Mouse (Mus musculus): Measurements from ENCODE around the gene Irs3. TPM values are rescaled to one million over a fixed set of nuclear protein-coding genes. Genes with fewer than 3 reads are reported as not detected.
A peak's percentile ranks its signal among the peaks of the same experiment; 100 is the strongest.

Irs3 gene
- polyA plus RNA-seq, 1 experiment from 2014 or later, result 0.15 TPM

- WGBS (ENCODE audit: insufficient replicate concordance), result 53% methylated on average over 23 of the region's 23 CpGs
- H3K4me3 ChIP-seq (ENCODE audit: low read depth, low read length), result no peak overlapping the region
- ATAC-seq (ENCODE audit: low read depth), result no peak
- H3K9ac ChIP-seq (ENCODE audit: low read depth, low read length), result no peak overlapping the region
- H3K4me2 ChIP-seq (ENCODE audit: low read depth, low read length), result no peak overlapping the region
- no peak overlapping the region for H3K27ac ChIP-seq (ENCODE audit: low read length)
- H3K36me3 ChIP-seq (ENCODE audit: control insufficient read depth, insufficient read depth), result no peaks in the 10 kb centered on the region
- H3K27me3 ChIP-seq (ENCODE audit: control insufficient read depth, insufficient read depth, low read depth, low read length), result no peaks in the 10 kb centered on the region
- H3K9me3 ChIP-seq (replicated peaks; ENCODE audit: control insufficient read depth, low read length), result no peaks in the 10 kb centered on the region
- H3K4me1 ChIP-seq (ENCODE audit: control insufficient read depth, low read depth, low read length), result peaks cover 28% of the 10 kb centered on the region
Measured at GRCm38 (mm10) chr5:137608654-137609190, 36.8 kb downstream of the Irs3 start.

GRCm38 (mm10) chr5:137607860-137608653 lies 37.5 kb downstream of the Irs3 start:
- Histone ChIP-seq H3K4me1 (ENCODE audit: control insufficient read depth, low read depth, low read length) (peaks cover 30% of the 10 kb centered on the region), H3K4me3 (ENCODE audit: low read depth, low read length) (no peak overlapping the region), H3K9me3 (replicated peaks; ENCODE audit: control insufficient read depth, low read length) (no peaks in the 10 kb centered on the region), H3K27me3 (ENCODE audit: control insufficient read depth, insufficient read depth, low read depth, low read length) (no peaks in the 10 kb centered on the region), H3K9ac (ENCODE audit: low read depth, low read length) (no peak overlapping the region), H3K4me2 (ENCODE audit: low read depth, low read length) (no peak overlapping the region), H3K27ac (ENCODE audit: low read length) (no peak overlapping the region), H3K36me3 (ENCODE audit: control insufficient read depth, insufficient read depth) (no peaks in the 10 kb centered on the region)
- ATAC-seq (ENCODE audit: low read depth), result no peak
- 46% methylated on average over 26 of the region's 26 CpGs for WGBS (ENCODE audit: insufficient replicate concordance)

GRCm38 (mm10) chr5:137601365-137601729 lies 44.2 kb downstream of the Irs3 start:
- Histone ChIP-seq H3K4me1 (ENCODE audit: control insufficient read depth, low read depth, low read length) (peaks cover 45% of the 10 kb centered on the region), H3K9me3 (replicated peaks; ENCODE audit: control insufficient read depth, low read length) (no peaks in the 10 kb centered on the region), H3K4me3 (ENCODE audit: low read depth, low read length) (peak overlapping the region; percentile 81), H3K4me2 (ENCODE audit: low read depth, low read length) (peak overlapping the region; percentile 99), H3K36me3 (ENCODE audit: control insufficient read depth, insufficient read depth) (no peaks in the 10 kb centered on the region), H3K27ac (ENCODE audit: low read length) (peak overlapping the region; percentile 91), H3K27me3 (ENCODE audit: control insufficient read depth, insufficient read depth, low read depth, low read length) (no peaks in the 10 kb centered on the region), H3K9ac (ENCODE audit: low read depth, low read length) (peak overlapping the region; percentile 71)
- no peak for ATAC-seq (ENCODE audit: low read depth)
- under 1% methylated on average over 22 of the region's 22 CpGs for WGBS (ENCODE audit: insufficient replicate concordance)

- no peaks in the 10 kb centered on the region for H3K9me3 ChIP-seq (replicated peaks; ENCODE audit: control insufficient read depth, low read length)
- H3K36me3 ChIP-seq (ENCODE audit: control insufficient read depth, insufficient read depth), result no peaks in the 10 kb centered on the region
- H3K4me2 ChIP-seq (ENCODE audit: low read depth, low read length), result peak within 1 kb of the TSS; percentile 99
- H3K27me3 ChIP-seq (ENCODE audit: control insufficient read depth, insufficient read depth, low read depth, low read length), result no peaks in the 10 kb centered on the region
- H3K4me1 ChIP-seq (ENCODE audit: control insufficient read depth, low read depth, low read length), result peaks cover 43% of the 10 kb centered on the region
- WGBS (ENCODE audit: insufficient replicate concordance), result under 1% methylated on average over 41 of the region's 41 CpGs
- ATAC-seq (ENCODE audit: low read depth), result peak; percentile 93
- H3K9ac ChIP-seq (ENCODE audit: low read depth, low read length), result peak within 1 kb of the TSS; percentile 91
- peak within 1 kb of the TSS; percentile 81 for H3K4me3 ChIP-seq (ENCODE audit: low read depth, low read length)
- H3K27ac ChIP-seq (ENCODE audit: low read length), result peak within 1 kb of the TSS; percentile 91
Measured at GRCm38 (mm10) chr5:137600619-137601364, 44.7 kb downstream of the Irs3 start, which contains the start of gene Mospd3. Gene Mospd3 (minus strand): TSS chr5:137601058.

- under 1% methylated on average over 19 of the region's 19 CpGs for WGBS (ENCODE audit: insufficient replicate concordance)
- peak overlapping the region; percentile 91 for H3K9ac ChIP-seq (ENCODE audit: low read depth, low read length)
- no peaks in the 10 kb centered on the region for H3K9me3 ChIP-seq (replicated peaks; ENCODE audit: control insufficient read depth, low read length)
- peaks cover 38% of the 10 kb centered on the region for H3K4me1 ChIP-seq (ENCODE audit: control insufficient read depth, low read depth, low read length)
- peak overlapping the region; percentile 99 for H3K4me2 ChIP-seq (ENCODE audit: low read depth, low read length)
- peak overlapping the region; percentile 91 for H3K27ac ChIP-seq (ENCODE audit: low read length)
- peak; percentile 26 for ATAC-seq (ENCODE audit: low read depth)
- H3K27me3 ChIP-seq (ENCODE audit: control insufficient read depth, insufficient read depth, low read depth, low read length), result no peaks in the 10 kb centered on the region
- peak overlapping the region; percentile 81 for H3K4me3 ChIP-seq (ENCODE audit: low read depth, low read length)
- no peaks in the 10 kb centered on the region for H3K36me3 ChIP-seq (ENCODE audit: control insufficient read depth, insufficient read depth)
Measured at GRCm38 (mm10) chr5:137600281-137600618, 45.3 kb downstream of the Irs3 start.

- WGBS (ENCODE audit: insufficient replicate concordance), result 21% methylated on average over 9 of the region's 9 CpGs
Measured at GRCm38 (mm10) chr5:137599600-137599999, 45.9 kb downstream of the Irs3 start.

GRCm38 (mm10) chr5:137598100-137598826 lies 47.3 kb downstream of the Irs3 start:
- Histone ChIP-seq H3K27ac (ENCODE audit: low read length) (peak overlapping the region; percentile 45; the same call in 1 of the 2 replicates), H3K27me3 (ENCODE audit: control insufficient read depth, insufficient read depth, low read depth, low read length) (no peaks in the 10 kb centered on the region), H3K36me3 (ENCODE audit: control insufficient read depth, insufficient read depth) (no peaks in the 10 kb centered on the region), H3K9me3 (replicated peaks; ENCODE audit: control insufficient read depth, low read length) (no peaks in the 10 kb centered on the region), H3K4me1 (ENCODE audit: control insufficient read depth, low read depth, low read length) (peaks cover 31% of the 10 kb centered on the region), H3K9ac (ENCODE audit: low read depth, low read length) (no peak overlapping the region), H3K4me2 (ENCODE audit: low read depth, low read length) (no peak overlapping the region), H3K4me3 (ENCODE audit: low read depth, low read length) (no peak overlapping the region)
- ATAC-seq (ENCODE audit: low read depth), result no peak
- 29% methylated on average over 2 of the region's 2 CpGs for WGBS (ENCODE audit: insufficient replicate concordance)

More at GRCm38 (mm10) chr5:137599600-137599999, 45.9 kb downstream of the Irs3 start:
- H3K4me3 ChIP-seq (ENCODE audit: low read depth, low read length), result peak overlapping the region; percentile 81
- H3K4me1 ChIP-seq (ENCODE audit: control insufficient read depth, low read depth, low read length), result peaks cover 34% of the 10 kb centered on the region
- H3K4me2 ChIP-seq (ENCODE audit: low read depth, low read length), result peak overlapping the region; percentile 99
- peak overlapping the region; percentile 91 for H3K27ac ChIP-seq (ENCODE audit: low read length)
- H3K36me3 ChIP-seq (ENCODE audit: control insufficient read depth, insufficient read depth), result no peaks in the 10 kb centered on the region
- no peaks in the 10 kb centered on the region for H3K27me3 ChIP-seq (ENCODE audit: control insufficient read depth, insufficient read depth, low read depth, low read length)
- peak overlapping the region; percentile 91 for H3K9ac ChIP-seq (ENCODE audit: low read depth, low read length)
- H3K9me3 ChIP-seq (replicated peaks; ENCODE audit: control insufficient read depth, low read length), result no peaks in the 10 kb centered on the region
- no peak for ATAC-seq (ENCODE audit: low read depth)

GRCm38 (mm10) chr5:137597625-137598024 lies 47.9 kb downstream of the Irs3 start:
- no peaks in the 10 kb centered on the region for H3K36me3 ChIP-seq (ENCODE audit: control insufficient read depth, insufficient read depth)
- H3K27ac ChIP-seq (ENCODE audit: low read length), result peak overlapping the region; percentile 45; the same call in 1 of the 2 replicates
- H3K4me2 ChIP-seq (ENCODE audit: low read depth, low read length), result no peak overlapping the region
- H3K4me3 ChIP-seq (ENCODE audit: low read depth, low read length), result no peak overlapping the region
- peaks cover 29% of the 10 kb centered on the region for H3K4me1 ChIP-seq (ENCODE audit: control insufficient read depth, low read depth, low read length)
- H3K9ac ChIP-seq (ENCODE audit: low read depth, low read length), result no peak overlapping the region
- no peaks in the 10 kb centered on the region for H3K27me3 ChIP-seq (ENCODE audit: control insufficient read depth, insufficient read depth, low read depth, low read length)
- no peaks in the 10 kb centered on the region for H3K9me3 ChIP-seq (replicated peaks; ENCODE audit: control insufficient read depth, low read length)
- ATAC-seq (ENCODE audit: low read depth), result no peak
- 71% methylated on average over 6 of the region's 6 CpGs for WGBS (ENCODE audit: insufficient replicate concordance)

Data from liver, embryonic 16.5 days (tissue).